Mouse (Mus musculus): ENCODE results near the gene Cebpg.

DNA sequence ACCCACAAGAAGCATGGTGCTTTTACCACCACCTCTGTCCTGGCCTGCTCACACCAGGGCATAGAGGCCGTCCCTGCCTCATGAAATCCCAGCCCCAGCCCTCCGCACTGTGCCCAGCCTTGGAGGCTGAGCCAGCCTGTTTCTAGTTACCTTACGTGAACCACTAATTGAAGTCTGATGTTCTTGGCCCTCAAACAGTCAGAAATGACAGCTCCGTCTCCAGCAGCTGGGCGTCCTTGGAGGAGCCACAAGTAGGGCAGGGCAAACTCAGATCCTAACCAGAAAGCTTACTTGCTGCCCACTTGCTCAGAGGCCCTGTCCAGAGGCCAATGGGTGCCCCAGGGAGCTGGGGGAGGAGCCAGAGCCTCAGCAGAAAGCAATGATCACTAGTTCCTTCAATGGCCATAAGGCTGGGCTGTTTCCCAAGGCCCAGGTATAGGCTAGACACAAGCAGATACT lies 13.6 kb downstream of the Cebpg start:
- TF ChIP-seq CTCF (IDR thresholded peaks at IDR 0.05; ENCODE audit: low read depth) (no peak), EP300 (IDR thresholded peaks at IDR 0.05; ENCODE audit: low read depth) (no peak)

Measured in liver, embryonic 14.5 days (tissue).